ENCODE assay signal across 8 mouse cellular contexts in the genomic region with DNA sequence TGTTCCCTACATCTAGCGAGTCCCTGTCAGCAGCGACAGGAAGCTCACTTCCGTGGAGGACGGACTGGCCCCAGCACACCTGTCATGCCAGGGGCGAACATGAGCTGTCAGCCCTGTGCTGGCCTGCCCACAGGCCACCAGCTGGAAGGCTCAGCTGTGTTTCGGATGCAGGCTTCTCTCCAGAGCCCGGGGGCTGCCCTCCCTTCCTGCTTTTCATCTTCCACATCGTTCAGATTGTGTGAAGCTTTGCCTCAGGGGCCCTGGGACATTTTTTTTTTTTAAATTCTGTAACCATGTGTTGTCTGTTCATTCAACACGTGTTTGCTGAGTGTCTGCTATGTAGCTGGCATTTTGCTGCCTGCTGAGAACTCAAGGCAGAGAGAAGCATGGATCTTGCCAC.
A peak's percentile ranks its signal among the peaks of the same experiment; 100 is the strongest.
DNase-seq lines count a peak whose midpoint lies in the region; ATAC-seq and TF ChIP-seq lines count a peak whose summit lies in the region.

No protein-coding gene starts in this region.

- H3K9me3 ChIP-seq in kidney, embryonic 15.5 days (replicated peaks): no peaks in the 10 kb centered on the region
- no peaks in the 10 kb centered on the region for H3K9me3 ChIP-seq in hindbrain, postnatal 0 days (ENCODE audit: low read length)

- no peak overlapping the region for H3K9ac ChIP-seq in kidney, embryonic 15.5 days
- H3K9ac ChIP-seq in hindbrain, postnatal 0 days (replicated peaks; ENCODE audit: low read length): no peak overlapping the region

- no peaks in the 10 kb centered on the region for H3K79me3 ChIP-seq in C2C12 (ENCODE audit: low read depth)

- H3K27me3 ChIP-seq in kidney, embryonic 15.5 days: no peaks in the 10 kb centered on the region
- H3K27me3 ChIP-seq in C2C12 (ENCODE audit: control insufficient read depth, insufficient read depth, insufficient read length): no peaks in the 10 kb centered on the region
- H3K27me3 ChIP-seq in hindbrain, postnatal 0 days (ENCODE audit: insufficient read depth, low read length): no peaks in the 10 kb centered on the region
- 0 out of 2 replicates have a peak, but pooled peaks cover 1% of the 10 kb centered on the region for H3K27me3 ChIP-seq in splenic B cell, adult 2 months (ENCODE audit: control insufficient read depth, insufficient read depth, low read length, poor library complexity, severe bottlenecking)

- no peak for TF ChIP-seq CTCF in C2C12 (IDR thresholded peaks at IDR 0.05; ENCODE audit: control insufficient read depth, insufficient read depth, insufficient read length)
- TF ChIP-seq CTCF in hindbrain, postnatal 0 days (IDR thresholded peaks at IDR 0.05; ENCODE audit: low read depth): no peak

- ATAC-seq in kidney, embryonic 15.5 days (replicated peaks; ENCODE audit: low FRiP score): peak; percentile 88
- peak; percentile 86 for ATAC-seq in hindbrain, postnatal 0 days

- peak overlapping the region; percentile 34 for H3K4me2 ChIP-seq in kidney, embryonic 15.5 days
- peak overlapping the region; percentile 25; the same call in 1 of the 2 replicates for H3K4me2 ChIP-seq in hindbrain, postnatal 0 days (ENCODE audit: low read depth, low read length)

- no peak overlapping the region for H3ac ChIP-seq in C2C12 (ENCODE audit: control insufficient read depth, insufficient read length, low read depth)

- no peaks in the 10 kb centered on the region for H3K36me3 ChIP-seq in kidney, embryonic 15.5 days
- H3K36me3 ChIP-seq in C2C12 (ENCODE audit: control insufficient read depth, insufficient read depth): no peaks in the 10 kb centered on the region
- H3K36me3 ChIP-seq in hindbrain, postnatal 0 days (ENCODE audit: insufficient read depth, low read length): no peaks in the 10 kb centered on the region
- H3K36me3 ChIP-seq in splenic B cell, adult 2 months (ENCODE audit: control insufficient read depth, insufficient read depth, low read length, poor library complexity, severe bottlenecking): no peaks in the 10 kb centered on the region

- 12% methylated on average over 9 of the region's 9 CpGs for WGBS in kidney, embryonic 15.5 days
- 22% methylated on average over 9 of the region's 9 CpGs for WGBS in hindbrain, postnatal 0 days

- no peak overlapping the region for H3K4me3 ChIP-seq in kidney, embryonic 15.5 days (replicated peaks)
- H3K4me3 ChIP-seq in C2C12 (ENCODE audit: insufficient read depth, poor library complexity, severe bottlenecking): no peak overlapping the region
- no peak overlapping the region for H3K4me3 ChIP-seq in hindbrain, postnatal 0 days (ENCODE audit: low read length)

- no peaks in the 10 kb centered on the region for H3K79me2 ChIP-seq in C2C12 (ENCODE audit: control insufficient read depth, insufficient read depth)

- no peak for DNase-seq in kidney, adult 9 months
- DNase-seq in cerebellum, postnatal 14 days: peak; percentile 28 to 43
- peak; percentile 57 for DNase-seq in hindbrain, postnatal 0 days (ENCODE audit: low spot score)
- DNase-seq in splenic B cell, adult 2 months (ENCODE audit: low read depth, low spot score): peak; percentile 19
- DNase-seq in spleen, postnatal 36 days (ENCODE audit: low spot score in 2 of 2): no peak
- DNase-seq in left cerebral cortex, adult 9 months (ENCODE audit: low spot score in 2 of 2): no peak

- no peak overlapping the region for H3K27ac ChIP-seq in kidney, embryonic 15.5 days
- H3K27ac ChIP-seq in hindbrain, postnatal 0 days: no peak overlapping the region

- H3K4me1 ChIP-seq in kidney, embryonic 15.5 days: peaks cover 5% of the 10 kb centered on the region; the same call in 1 of the 2 replicates
- no peaks in the 10 kb centered on the region for H3K4me1 ChIP-seq in hindbrain, postnatal 0 days (ENCODE audit: insufficient read depth, low read length)

TF ChIP-seq in C2C12, 6 proteins besides CTCF, POLR2A, EP300 and RAD21:
- peak; percentile 70 for TF ChIP-seq MYOD1 (IDR thresholded peaks at IDR 0.05; ENCODE audit: control insufficient read depth, insufficient read length, low read depth)
- TF ChIP-seq CEBPB (IDR thresholded peaks at IDR 0.05; ENCODE audit: low read depth): no peak

Comparison
In these comparisons a context has a peak if more than half of its experiments do, and no peak if none do; other contexts are left out.
1. DNase-seq: peak in cerebellum, postnatal 14 days (2 of 2), hindbrain, postnatal 0 days (single experiment) and splenic B cell, adult 2 months (single experiment); none in kidney, adult 9 months (single experiment), spleen, postnatal 36 days (0 of 2) and left cerebral cortex, adult 9 months (0 of 2).